Mouse (Mus musculus): ENCODE measurements around the gene St7. TPM values are rescaled to one million over a fixed set of nuclear protein-coding genes. Genes with fewer than 3 reads are reported as not detected.
"Not testable (repeated sequence)": the region's sequence is repeated elsewhere in the genome, so short reads cannot be mapped to it uniquely, and the experiment has no call there.

St7 gene
- total RNA-seq, 2 experiments from 2014 or later: 53.8 to 56.1 TPM

GRCm38 (mm10) chr6:17681810-17682209 is 10.9 kb upstream of the St7 start:
- TF ChIP-seq CTCF (conservative IDR thresholded peaks at IDR 0.05): no peak
- H3K27ac ChIP-seq: no peak overlapping the region
- no peak overlapping the region for H3K4me3 ChIP-seq
- DNase-seq (ENCODE audit: low spot score in 2 of 2): no peak

DNA sequence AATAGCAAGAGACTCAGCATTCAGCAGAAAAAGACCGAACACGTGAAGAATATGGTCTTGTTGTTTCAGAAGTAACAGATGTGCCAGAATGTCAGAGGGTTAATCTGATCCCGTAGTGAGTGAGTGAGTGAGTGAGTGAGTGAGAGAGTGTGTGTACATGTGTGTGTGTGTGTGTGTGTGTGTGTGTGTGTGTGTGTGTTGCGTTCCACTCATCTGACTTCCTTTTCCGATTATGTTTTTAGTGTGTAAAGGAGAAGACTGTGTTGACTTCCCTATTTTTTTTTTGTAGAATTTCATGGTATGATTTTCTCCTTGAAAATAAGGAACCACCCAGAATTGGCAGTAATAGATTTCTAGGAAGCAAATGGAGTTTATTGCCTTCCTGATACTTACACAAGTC is 4.1 kb upstream of the St7 start:
- DNase-seq (ENCODE audit: low spot score in 2 of 2): no peak
- Histone ChIP-seq H3K27ac (no peak overlapping the region), H3K4me3 (no peak overlapping the region)
- no peak for TF ChIP-seq CTCF (conservative IDR thresholded peaks at IDR 0.05)

DNA sequence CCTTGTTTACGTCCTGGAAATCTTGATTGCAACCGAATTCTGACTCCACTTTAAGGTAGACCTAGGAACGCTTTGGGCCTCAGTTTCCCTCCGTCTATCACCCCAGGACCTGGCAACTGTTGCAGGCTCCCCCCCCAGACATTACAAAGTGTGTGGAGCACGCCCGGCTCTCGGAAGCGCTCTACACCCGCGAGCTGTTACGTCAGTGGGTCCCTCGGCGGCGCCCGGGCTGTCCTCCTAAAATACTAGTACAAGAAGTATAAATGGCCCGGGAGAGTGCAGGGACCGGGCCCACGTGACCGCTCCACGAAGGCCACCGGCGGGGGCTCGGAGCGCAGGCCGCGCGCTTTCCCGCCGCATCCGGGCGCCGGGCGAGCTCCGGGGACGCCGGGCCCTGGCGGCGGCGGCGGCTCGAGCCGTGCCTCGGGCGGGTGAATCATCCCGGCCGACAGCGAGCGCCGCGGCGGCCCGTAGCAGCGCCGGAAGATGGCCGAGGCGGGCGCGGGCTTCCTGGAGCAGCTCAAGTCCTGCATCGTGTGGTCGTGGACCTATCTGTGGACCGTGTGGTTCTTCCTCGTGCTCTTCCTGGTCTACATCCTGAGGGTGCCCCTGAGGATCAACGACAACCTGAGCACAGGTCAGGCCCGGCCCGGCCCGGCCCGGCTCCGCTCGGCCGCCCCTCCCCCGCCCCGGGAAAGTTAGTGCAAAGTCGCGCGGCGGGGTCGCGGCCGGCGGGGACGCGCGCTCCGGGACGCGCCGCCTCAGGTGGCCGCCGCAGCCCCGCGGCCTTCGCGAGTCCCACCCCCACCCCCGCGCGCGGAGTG is 1.2 kb downstream of the St7 start:
- no peak for TF ChIP-seq CTCF (conservative IDR thresholded peaks at IDR 0.05)
- peak; percentile 27 to 40 for DNase-seq (ENCODE audit: low spot score in 2 of 2)
- Histone ChIP-seq H3K4me3 (peak overlapping the region; percentile 80), H3K27ac (peak overlapping the region; percentile 90)

- peak; percentile 60 for TF ChIP-seq CTCF (conservative IDR thresholded peaks at IDR 0.05)
- H3K27ac ChIP-seq: peak overlapping the region; percentile 90
- peak; percentile 39 to 49 for DNase-seq (ENCODE audit: low spot score in 2 of 2)
- peak overlapping the region; percentile 80 for H3K4me3 ChIP-seq
Measured at GRCm38 (mm10) chr6:17694550-17694951, 1.8 kb downstream of the St7 start.

DNA sequence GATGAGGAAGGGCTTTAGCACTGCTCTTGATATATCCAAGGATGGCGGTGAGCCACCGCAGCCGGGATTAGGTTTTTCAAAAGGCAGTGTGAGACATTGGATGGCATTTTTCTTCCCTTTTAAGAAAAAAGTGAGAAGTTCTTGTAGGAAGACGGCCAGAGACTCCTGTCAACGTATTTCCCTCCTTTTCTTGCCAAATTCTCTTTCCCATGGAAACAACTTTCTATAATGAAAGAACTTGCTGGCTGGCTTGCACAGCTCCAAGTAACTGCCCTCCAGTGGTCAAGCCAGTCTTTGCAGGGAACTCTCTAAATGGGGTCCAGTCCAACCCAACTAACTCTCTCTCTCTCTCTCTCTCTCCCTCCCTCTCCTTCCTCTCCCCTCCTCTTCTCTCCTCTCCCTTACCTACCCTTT is 3.6 kb downstream of the St7 start:
- Histone ChIP-seq H3K27ac (no peak overlapping the region), H3K4me3 (peak overlapping the region; percentile 32; the same call in 1 of the 2 replicates)
- TF ChIP-seq CTCF (conservative IDR thresholded peaks at IDR 0.05): peak; percentile 79
- peak; percentile 29 to 41 for DNase-seq (ENCODE audit: low spot score in 2 of 2)

- Histone ChIP-seq H3K27ac (no peak overlapping the region), H3K4me3 (no peak overlapping the region)
- no peak for DNase-seq (ENCODE audit: low spot score in 2 of 2)
- no peak for TF ChIP-seq CTCF (conservative IDR thresholded peaks at IDR 0.05)
Measured at GRCm38 (mm10) chr6:17700936-17701612, 8.3 kb downstream of the St7 start.

- DNase-seq (ENCODE audit: low spot score in 2 of 2); H3K4me3 ChIP-seq; H3K27ac ChIP-seq: not testable (repeated sequence)
Measured at GRCm38 (mm10) chr6:17704038-17704437, 11.3 kb downstream of the St7 start.

- no peak for DNase-seq (ENCODE audit: low spot score in 2 of 2)
- Histone ChIP-seq H3K27ac (no peak overlapping the region), H3K4me3 (no peak overlapping the region)
- TF ChIP-seq CTCF (conservative IDR thresholded peaks at IDR 0.05): no peak
Measured at GRCm38 (mm10) chr6:17705973-17706372, 13.2 kb downstream of the St7 start.

- Histone ChIP-seq H3K4me3 (no peak overlapping the region), H3K27ac (no peak overlapping the region)
- no peak for DNase-seq (ENCODE audit: low spot score in 2 of 2)
- no peak for TF ChIP-seq CTCF (conservative IDR thresholded peaks at IDR 0.05)
Measured at GRCm38 (mm10) chr6:17718978-17719377, 26.2 kb downstream of the St7 start.

DNA sequence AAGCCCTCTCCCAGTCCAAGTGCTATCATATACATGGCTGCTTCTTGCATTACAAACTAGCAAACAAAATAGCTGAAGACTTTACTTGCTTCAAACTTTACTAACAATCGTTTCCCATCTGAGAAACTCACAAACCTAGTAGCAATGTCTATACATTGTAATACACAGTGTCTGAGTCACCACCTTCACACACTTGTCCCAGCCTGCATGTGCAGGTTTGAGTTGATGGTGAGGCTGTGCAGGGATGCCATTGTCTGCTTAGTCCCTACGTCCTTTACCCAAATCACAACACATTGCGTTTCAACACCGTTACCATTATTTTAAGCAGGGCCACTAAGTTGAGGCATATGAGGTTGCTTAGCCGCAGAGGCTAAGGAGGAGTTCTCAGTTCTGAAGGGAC is 26.7 kb downstream of the St7 start:
- TF ChIP-seq CTCF (conservative IDR thresholded peaks at IDR 0.05): no peak
- Histone ChIP-seq H3K4me3 (no peak overlapping the region), H3K27ac (no peak overlapping the region)
- no peak for DNase-seq (ENCODE audit: low spot score in 2 of 2)

DNA sequence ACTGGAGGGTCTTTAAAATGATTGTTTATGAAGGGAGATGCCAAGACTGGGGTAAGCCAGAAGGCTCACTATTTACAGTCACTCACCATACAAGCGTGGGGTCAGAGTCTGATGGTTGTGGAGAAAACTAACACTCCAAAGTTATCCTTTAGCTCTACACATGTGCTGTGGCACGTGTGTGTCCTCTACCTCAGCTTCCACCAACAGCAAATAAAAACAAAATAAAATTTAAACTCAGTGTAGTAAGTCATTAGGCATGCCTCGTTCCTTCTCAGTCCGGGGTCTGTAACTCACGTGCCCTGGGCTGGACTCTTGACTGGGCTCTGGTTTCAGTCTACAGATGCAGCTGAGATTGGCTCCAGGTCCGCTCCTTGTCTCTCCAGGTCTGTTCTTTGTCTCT is 27.3 kb downstream of the St7 start:
- H3K27ac ChIP-seq: no peak overlapping the region
- no peak for DNase-seq (ENCODE audit: low spot score in 2 of 2)
- no peak overlapping the region for H3K4me3 ChIP-seq
- no peak for TF ChIP-seq CTCF (conservative IDR thresholded peaks at IDR 0.05)

- Histone ChIP-seq H3K4me3 (no peak overlapping the region), H3K27ac (no peak overlapping the region)
- no peak for DNase-seq (ENCODE audit: low spot score in 2 of 2)
- TF ChIP-seq CTCF (conservative IDR thresholded peaks at IDR 0.05): no peak
Measured at GRCm38 (mm10) chr6:17721706-17722105, 29.0 kb downstream of the St7 start.

GRCm38 (mm10) chr6:17725841-17726460 is 33.2 kb downstream of the St7 start:
- H3K4me3 ChIP-seq: peak overlapping the region; percentile 23
- H3K27ac ChIP-seq: peak overlapping the region; percentile 68
- peak; percentile 98 for TF ChIP-seq CTCF (conservative IDR thresholded peaks at IDR 0.05)
- DNase-seq (ENCODE audit: low spot score in 2 of 2): peak; percentile 65 to 74
